Mouse (Mus musculus) spleen, adult 2 months (tissue): Measurements from ENCODE around the gene Slc20a1.

Experiments
- CTCF ChIP-seq: fragments of 200-500 bp; IDR thresholded peaks from 2 replicates; pipeline ENCODE4 v1.5.1; 2011; ENCODE audit warnings: mild to moderate bottlenecking, inconsistent platforms; ENCODE audit not compliant: insufficient read depth, insufficient read length, insufficient replicate concordance; ENCODE audit errors: extremely low read depth
- POLR2A ChIP-seq: fragments of 200-500 bp; IDR thresholded peaks from 2 replicates; pipeline ENCODE4 v1.6.1; 2011; ENCODE audit warnings: low read depth, low read length, inconsistent platforms

DNA sequence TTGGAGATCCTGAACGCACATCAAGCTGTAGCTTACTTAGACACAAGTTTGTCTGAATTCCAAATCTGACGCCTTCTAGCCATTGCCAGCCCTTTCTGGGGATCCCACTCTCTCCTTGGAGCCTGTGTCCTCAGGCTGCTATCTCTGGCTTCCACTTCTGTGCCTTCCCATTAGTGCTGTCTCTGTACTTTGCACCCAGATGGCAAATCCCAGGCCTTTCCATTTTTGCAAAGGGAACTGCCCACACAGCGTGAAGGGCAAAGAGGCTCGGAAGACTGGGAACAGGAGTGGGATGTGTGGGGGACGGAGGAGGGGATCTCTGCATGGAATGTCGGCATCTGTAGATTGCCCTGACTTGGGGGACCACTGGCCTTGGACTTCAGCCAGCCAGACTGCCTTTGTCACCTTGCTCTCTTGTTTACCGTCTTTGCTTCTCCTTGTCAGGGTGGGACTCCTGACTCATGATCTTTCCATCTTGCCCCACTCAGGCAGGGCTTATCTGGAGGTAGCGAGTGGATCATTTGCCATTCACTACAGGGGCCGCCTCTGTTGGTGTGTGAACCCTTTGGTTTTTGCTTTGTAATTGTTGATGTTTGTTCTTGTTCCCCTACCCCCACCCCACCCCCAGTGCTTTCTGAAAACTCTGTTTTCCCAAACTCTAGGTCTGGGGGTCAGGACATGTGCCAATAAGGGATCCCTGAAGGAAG, 42.3 kb downstream of the Slc20a1 start:
- TF ChIP-seq CTCF (no peak), POLR2A (no peak)
